Mouse (Mus musculus): ENCODE results near the gene Gm5724.

The Gm5724 gene

DNA sequence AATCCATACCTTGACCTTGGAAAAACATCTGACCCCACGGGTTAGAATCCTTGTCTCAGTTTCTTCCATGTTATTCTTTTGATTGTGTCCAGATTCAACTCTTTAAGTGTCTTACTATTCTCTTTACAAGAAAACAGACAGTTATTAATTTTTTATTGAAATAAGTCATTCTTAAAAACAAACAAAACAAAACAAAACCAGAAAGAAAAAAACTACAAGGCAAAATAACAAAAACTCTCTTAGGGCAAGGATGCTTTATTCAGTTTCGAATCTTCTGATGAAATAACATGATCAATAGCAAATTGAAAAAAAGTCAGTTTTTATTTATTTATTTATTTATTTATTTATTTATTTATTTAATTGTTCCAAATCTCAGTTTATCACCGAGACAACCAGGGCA, at the start of gene Gm5724:
Gm5724 (minus strand) TSS at position 101 of the 400 bp plus-strand sequence.
- no peak for DNase-seq (ENCODE audit: low spot score in 2 of 2)

DNA sequence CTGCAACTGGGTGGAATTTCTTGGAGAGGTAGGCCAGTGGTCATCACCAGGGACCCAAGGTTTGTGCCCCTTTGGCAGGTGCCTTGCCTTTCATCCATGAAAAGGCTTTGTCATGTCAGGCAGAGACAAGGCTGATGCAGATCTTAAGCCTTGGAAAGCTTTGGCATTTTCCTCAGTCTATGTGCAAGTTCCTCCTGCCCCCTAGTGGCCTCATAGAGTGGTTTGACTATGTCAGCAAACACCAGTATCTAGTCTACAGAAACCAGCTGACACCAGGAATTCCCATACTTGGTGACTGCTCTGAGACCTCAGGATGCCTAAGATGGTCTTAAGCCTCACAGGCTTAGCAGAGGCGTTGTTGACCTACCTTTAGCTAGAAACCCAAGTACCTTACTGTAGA, 24.2 kb upstream of the Gm5724 start:
- DNase-seq (ENCODE audit: low spot score in 2 of 2), result peak in 1 of 2 experiments; percentile 4

DNA sequence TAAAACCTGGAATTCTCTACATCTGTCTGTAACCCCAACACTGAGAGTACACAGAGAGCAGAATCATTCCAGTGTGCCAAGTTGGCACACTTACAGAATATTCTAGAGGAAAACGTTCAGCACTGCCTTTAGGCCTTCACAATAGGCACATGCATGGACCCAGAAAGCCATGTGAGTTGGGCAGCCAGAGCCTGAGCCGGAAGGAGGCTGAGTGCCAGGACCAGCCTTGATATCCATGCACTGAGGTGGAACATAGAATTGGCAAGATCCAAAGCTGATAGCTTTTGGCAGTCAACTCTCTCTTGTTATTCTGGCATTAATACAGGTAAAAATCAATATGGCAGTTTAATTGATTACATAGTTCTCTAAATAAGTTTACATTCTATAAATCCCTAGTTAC, 866 bp upstream of the Gm5724 start:
- DNase-seq (ENCODE audit: low spot score in 2 of 2), result no peak

DNA sequence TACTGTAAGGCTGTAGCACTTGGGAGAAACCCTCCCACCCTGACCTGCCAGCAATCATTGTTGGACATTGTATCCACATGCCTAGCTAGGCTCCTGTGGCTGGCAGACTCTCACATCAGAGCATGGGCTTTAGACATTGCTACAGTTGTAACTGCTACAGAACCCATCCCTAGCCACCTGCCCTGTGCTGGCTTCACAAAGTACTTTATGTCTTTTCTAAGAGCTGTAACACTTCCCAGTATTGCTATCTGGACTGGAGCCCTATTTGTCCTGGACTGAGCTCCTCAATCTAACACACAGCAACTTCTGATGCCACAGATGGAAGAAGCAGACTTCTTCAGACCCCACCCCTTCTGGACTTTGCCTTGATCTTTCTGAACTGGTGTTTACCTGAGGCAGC, 82.4 kb downstream of the Gm5724 start:
- no peak for DNase-seq (ENCODE audit: low spot score in 2 of 2)

DNA sequence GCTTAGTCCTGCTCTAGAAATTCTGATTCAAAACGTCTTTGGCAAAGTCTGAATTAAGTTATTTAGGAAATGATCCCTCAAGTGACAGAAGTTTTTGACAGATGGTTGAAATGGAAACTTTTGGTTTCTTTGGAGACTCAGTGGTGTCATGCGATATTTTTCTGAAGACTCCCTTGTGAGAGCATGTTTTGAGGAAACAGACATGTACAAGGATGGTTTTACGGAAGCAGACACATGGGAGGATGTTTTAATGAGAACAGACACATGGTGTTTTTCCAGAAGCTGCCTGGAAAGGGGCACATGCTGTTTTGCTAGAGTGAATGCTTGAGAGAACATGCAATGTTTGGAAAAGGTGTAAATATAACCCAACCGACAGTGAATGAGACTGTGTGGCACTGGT, 86.6 kb downstream of the Gm5724 start:
- no peak for DNase-seq (ENCODE audit: low spot score in 2 of 2)

Data from frontal cortex, postnatal 25 days (tissue).